ENCODE assay signal across 27 mouse cellular contexts in genomic region chr2:4518549-4518948, GRCm38 (mm10).
DNase-seq lines count a peak whose midpoint lies in the region.
"Had no signal": no experiment of that assay in that cellular context is flagged by ENCODE, and none has a peak within 500 bp of the region (broad histone marks: within the 10 kb centered on the region; RNA-seq: fewer than 3 reads in every experiment).

No protein-coding gene starts in this region.

- H3K9me3 ChIP-seq in midbrain, embryonic 10.5 days (replicated peaks) = no peaks in the 10 kb centered on the region
- H3K9me3 ChIP-seq: embryonic facial prominence, embryonic 13.5 days; forebrain, embryonic 12.5 days; forebrain, embryonic 15.5 days; heart, embryonic 15.5 days; intestine, embryonic 15.5 days had no signal

- H3K4me1 ChIP-seq in midbrain, embryonic 10.5 days = peaks cover 18% of the 10 kb centered on the region
- H3K4me1 ChIP-seq: intestine, embryonic 15.5 days had no signal

- H3K27me3 ChIP-seq in splenic B cell, adult 2 months (ENCODE audit: control insufficient read depth, insufficient read depth, low read length, poor library complexity, severe bottlenecking) = no peaks in the 10 kb centered on the region
- H3K27me3 ChIP-seq in midbrain, embryonic 10.5 days (ENCODE audit: low read depth, poor library complexity, severe bottlenecking) = no peaks in the 10 kb centered on the region
- H3K27me3 ChIP-seq: embryonic facial prominence, embryonic 13.5 days; forebrain, embryonic 12.5 days; forebrain, embryonic 15.5 days; heart, embryonic 15.5 days; intestine, embryonic 15.5 days had no signal

- DNase-seq in CD4-positive, CD25-positive, alpha-beta regulatory T cell, adult 2 months (ENCODE audit: low read depth, low spot score) = peak; percentile 38
- peak; percentile 39 for DNase-seq in T-cell, adult 2 months (ENCODE audit: low spot score)
- DNase-seq in induced T-regulatory cell, adult 2 months (ENCODE audit: low read depth) = peak; percentile 32
- DNase-seq in splenic B cell, adult 2 months (ENCODE audit: low read depth, low spot score) = peak; percentile 35
- DNase-seq in right cerebral cortex, postnatal 10 days (ENCODE audit: low spot score in 2 of 2) = no peak
- no peak for DNase-seq in midbrain, embryonic 10.5 days (ENCODE audit: low spot score)
- no peak for DNase-seq in embryo, embryonic 10 days (ENCODE audit: low spot score)
- DNase-seq: adrenal gland, adult 2 months; adrenal gland, postnatal 14 days; cerebellum, adult 11 months; cerebellum, adult 2 months; cerebellum, adult 9-11 months; cerebellum, postnatal 25 days; embryo, embryonic 11 days; gastrocnemius, postnatal 10 days; gastrocnemius, postnatal 36 days; heart, postnatal 10 days; heart, postnatal 36 days; kidney, adult 18-20 months had no signal

- no peak overlapping the region for H3K4me3 ChIP-seq in midbrain, embryonic 10.5 days
- H3K4me3 ChIP-seq: embryonic facial prominence, embryonic 10.5 days; embryonic facial prominence, embryonic 13.5 days; erythroblast, embryonic 14.5 days; forebrain, embryonic 12.5 days; forebrain, embryonic 15.5 days; heart, embryonic 15.5 days; intestine, embryonic 15.5 days had no signal

- no peak overlapping the region for H3K27ac ChIP-seq in midbrain, embryonic 10.5 days (replicated peaks)
- H3K27ac ChIP-seq: embryonic facial prominence, embryonic 10.5 days; hindbrain, embryonic 14.5 days had no signal

- no peaks in the 10 kb centered on the region for H3K36me3 ChIP-seq in splenic B cell, adult 2 months (ENCODE audit: control insufficient read depth, insufficient read depth, low read length, poor library complexity, severe bottlenecking)
- H3K36me3 ChIP-seq in midbrain, embryonic 10.5 days = peaks cover 74% of the 10 kb centered on the region
- H3K36me3 ChIP-seq: heart, embryonic 15.5 days; intestine, embryonic 15.5 days had no signal

Comparison
In these comparisons a context has a peak if more than half of its experiments do, and no peak if none do; other contexts are left out.
1. DNase-seq: peak in CD4-positive, CD25-positive, alpha-beta regulatory T cell, adult 2 months (single experiment), T-cell, adult 2 months (single experiment), induced T-regulatory cell, adult 2 months (single experiment) and splenic B cell, adult 2 months (single experiment); none in right cerebral cortex, postnatal 10 days (0 of 2), midbrain, embryonic 10.5 days (single experiment) and embryo, embryonic 10 days (single experiment).